Mouse (Mus musculus) right cerebral cortex, postnatal 4 days (tissue): ENCODE data around the gene Hist1h3i.
"Not testable (repeated sequence)": the region's sequence is repeated elsewhere in the genome, so short reads cannot be mapped to it uniquely, and the experiment has no call there.

ENCODE experiments used
- DNase-seq: peaks from one replicate; pipeline ENCODE4 v3.0.0-alpha.2; 2022

The Hist1h3i gene

GRCm38 (mm10) chr13:21782361-21783254 lies 562 bp downstream of the Hist1h3i start:
- not testable (repeated sequence) for DNase-seq

- no peak for DNase-seq
These were observed 1.5 kb downstream of the Hist1h3i start for GRCm38 (mm10) chr13:21781639-21782038.

- DNase-seq: no peak
These were observed 2.1 kb downstream of the Hist1h3i start for GRCm38 (mm10) chr13:21781021-21781555.

GRCm38 (mm10) chr13:21779767-21780731 lies 3.1 kb downstream of the Hist1h3i start, which contains the start of gene Hist1h1b:
Gene Hist1h1b, minus strand, starts transcription at chr13:21780625.
- DNase-seq: peak; percentile 12

GRCm38 (mm10) chr13:21778814-21779766 lies 4.1 kb downstream of the Hist1h3i start:
- peak; percentile 51 for DNase-seq

GRCm38 (mm10) chr13:21755707-21756106 lies 27.5 kb downstream of the Hist1h3i start:
- DNase-seq: no peak

- peak; percentile 51 for DNase-seq
These were observed 28.7 kb downstream of the Hist1h3i start for GRCm38 (mm10) chr13:21754294-21755001.

GRCm38 (mm10) chr13:21753524-21754285 lies 29.5 kb downstream of the Hist1h3i start, which contains the start of the genes Hist1h2ak and Hist1h2bn:
Gene Hist1h2ak, minus strand, starts transcription at chr13:21753827.
Gene Hist1h2bn, plus strand, starts transcription at chr13:21754123.
- peak; percentile 16 for DNase-seq

- DNase-seq: no peak
These were observed 30.1 kb downstream of the Hist1h3i start for GRCm38 (mm10) chr13:21753051-21753523.

- no peak for DNase-seq
These were observed 30.8 kb downstream of the Hist1h3i start for GRCm38 (mm10) chr13:21752356-21752755.

- DNase-seq: no peak
These were observed 31.3 kb downstream of the Hist1h3i start for GRCm38 (mm10) chr13:21751827-21752226.

- no peak for DNase-seq
These were observed 31.8 kb downstream of the Hist1h3i start for GRCm38 (mm10) chr13:21751417-21751816.

- peak; percentile 93 for DNase-seq
These were observed 32.8 kb downstream of the Hist1h3i start, which contains the start of gene Hist1h4k for GRCm38 (mm10) chr13:21750159-21751017. Gene Hist1h4k, minus strand, starts transcription at chr13:21750505.

- DNase-seq: no peak
These were observed 33.6 kb downstream of the Hist1h3i start for GRCm38 (mm10) chr13:21749387-21750158.

GRCm38 (mm10) chr13:21745006-21745405 lies 38.2 kb downstream of the Hist1h3i start:
- DNase-seq: no peak

GRCm38 (mm10) chr13:21734906-21735767 lies 48.0 kb downstream of the Hist1h3i start, which contains the start of gene Hist1h4j:
Gene Hist1h4j, plus strand, starts transcription at chr13:21735064.
- peak; percentile 81 for DNase-seq
